Mouse (Mus musculus) lung, embryonic 14.5 days (tissue): ENCODE measurements around the gene Lrpprc. TPM values are rescaled to one million over a fixed set of nuclear protein-coding genes. Genes with fewer than 3 reads are reported as not detected.

Experiments
- ATAC-seq: fragments of 200-750 bp; cut with Nextera tagmentation; 2 replicates; pipeline ENCODE4 v1.8.0; 2017; ENCODE audit warnings: mild to moderate bottlenecking, moderate TSS enrichment, moderate library complexity; ENCODE audit not compliant: insufficient read depth
- DNase-seq: peaks from one replicate; pipeline ENCODE4 v3.0.0-alpha.2; 2015
- H3K27ac ChIP-seq: fragments of 300-500 bp; sonication (generic); 2 replicates; pipeline ENCODE4 v1.5.1; 2014; ENCODE audit warnings: low read depth, mild to moderate bottlenecking, moderate library complexity
- H3K27me3 ChIP-seq: fragments of 300-500 bp; sonication (generic); 2 replicates; pipeline ENCODE4 v1.6.1; 2014; ENCODE audit warnings: low read length, control low read depth; ENCODE audit not compliant: insufficient read depth
- H3K36me3 ChIP-seq: fragments of 300-500 bp; sonication (generic); 2 replicates; pipeline ENCODE4 v1.6.1; 2014; ENCODE audit warnings: control low read depth; ENCODE audit not compliant: insufficient read depth
- H3K4me1 ChIP-seq: fragments of 300-500 bp; sonication (generic); 2 replicates; pipeline ENCODE4 v1.6.1; 2014; ENCODE audit warnings: antibody characterized with exemption, control low read depth; ENCODE audit not compliant: insufficient read depth
- H3K4me2 ChIP-seq: fragments of 300-500 bp; sonication (generic); 2 replicates; pipeline ENCODE4 v1.6.1; 2014; ENCODE audit warnings: mild to moderate bottlenecking
- H3K4me3 ChIP-seq: fragments of 300-500 bp; sonication (generic); 2 replicates; pipeline ENCODE4 v1.5.1; 2014; ENCODE audit warnings: low read depth, low read length
- H3K9ac ChIP-seq: fragments of 300-500 bp; sonication (generic); 2 replicates; pipeline ENCODE4 v1.6.1; 2014
- H3K9me3 ChIP-seq: fragments of 300-500 bp; sonication (generic); 2 replicates; pipeline ENCODE4 v1.6.1; 2016; ENCODE audit warnings: low read depth, low read length, control low read depth
- CTCF ChIP-seq: IDR thresholded peaks from 2 replicates; pipeline ENCODE4 v1.5.1; 2016; ENCODE audit warnings: antibody characterized with exemption, low read depth
- WGBS: fragments of 180-500 bp; shearing (Covaris S2); extraction: QIAGEN DNeasy Blood & Tissue Kit; methylation state at CpG from one replicate; pipeline ENCODE4 v1.1.7; 2014; 5-methylcytosine and 5-hydroxymethylcytosine counted together
- polyA plus RNA-seq: library from polyadenylated mRNA; unstranded; fragments of >200 nt; fragmentation: Nextera tagmentation; extraction: Ambion mirVana; gene quantifications from 2 replicates; pipeline ENCODE4 v1.2.1, GENCODE M21; 2014

Lrpprc gene
- 47.7 and 48.6 TPM in 2 replicates for polyA plus RNA-seq

GRCm38 (mm10) chr17:84790447-84791098 lies at the start of gene Lrpprc:
TSS of gene Lrpprc (minus strand) at chr17:84790789.
- ATAC-seq (peak; percentile 98), DNase-seq (peak; percentile 97)
- Histone ChIP-seq H3K9me3 (no peaks in the 10 kb centered on the region), H3K9ac (peak within 1 kb of the TSS; percentile 85), H3K27me3 (no peaks in the 10 kb centered on the region), H3K27ac (peak within 1 kb of the TSS; percentile 85), H3K4me1 (0 out of 2 replicates have a peak, but pooled peaks cover 3% of the 10 kb centered on the region), H3K36me3 (0 out of 2 replicates have a peak, but pooled peaks cover 5% of the 10 kb centered on the region), H3K4me2 (peak within 1 kb of the TSS; percentile 90), H3K4me3 (peak within 1 kb of the TSS; percentile 98)
- TF ChIP-seq CTCF, result 0 out of 2 replicates have a peak, but pooled peaks have one; percentile 10
- under 1% methylated on average over 51 of the region's 51 CpGs for WGBS

GRCm38 (mm10) chr17:84837780-84838179 lies 47.2 kb upstream of the Lrpprc start:
- 1% methylated on average over 3 of the region's 3 CpGs for WGBS
- H3K4me1 ChIP-seq, result no peaks in the 10 kb centered on the region
- H3K36me3 ChIP-seq, result no peaks in the 10 kb centered on the region
- peak; percentile 81 for TF ChIP-seq CTCF
- ATAC-seq (peak; percentile 47; the same call in 1 of the 2 replicates), DNase-seq (peak; percentile 90)
- H3K9me3 ChIP-seq, result no peaks in the 10 kb centered on the region
- no peak overlapping the region for H3K9ac ChIP-seq
- H3K4me3 ChIP-seq, result no peak overlapping the region
- no peak overlapping the region for H3K4me2 ChIP-seq
- H3K27ac ChIP-seq, result no peak overlapping the region
- no peaks in the 10 kb centered on the region for H3K27me3 ChIP-seq

- Histone ChIP-seq H3K36me3 (no peaks in the 10 kb centered on the region), H3K4me1 (no peaks in the 10 kb centered on the region), H3K4me3 (no peak overlapping the region), H3K9ac (no peak overlapping the region), H3K27ac (no peak overlapping the region), H3K27me3 (no peaks in the 10 kb centered on the region), H3K4me2 (no peak overlapping the region), H3K9me3 (no peaks in the 10 kb centered on the region)
- WGBS, result 69% methylated on average over 9 of the region's 9 CpGs
- ATAC-seq (no peak), DNase-seq (no peak)
- no peak for TF ChIP-seq CTCF
Measured at GRCm38 (mm10) chr17:84835249-84835648, 44.7 kb upstream of the Lrpprc start.

GRCm38 (mm10) chr17:84832346-84832745 lies 41.8 kb upstream of the Lrpprc start:
- no peaks in the 10 kb centered on the region for H3K36me3 ChIP-seq
- no peaks in the 10 kb centered on the region for H3K4me1 ChIP-seq
- no peak overlapping the region for H3K4me3 ChIP-seq
- H3K27ac ChIP-seq, result no peak overlapping the region
- DNase-seq, result no peak
- H3K4me2 ChIP-seq, result no peak overlapping the region
- WGBS, result 63% methylated on average over 8 of the region's 8 CpGs
- no peaks in the 10 kb centered on the region for H3K27me3 ChIP-seq
- no peaks in the 10 kb centered on the region for H3K9me3 ChIP-seq
- ATAC-seq, result no peak
- no peak overlapping the region for H3K9ac ChIP-seq
- TF ChIP-seq CTCF, result no peak

- no peak overlapping the region for H3K27ac ChIP-seq
- TF ChIP-seq CTCF, result no peak
- H3K4me1 ChIP-seq, result no peaks in the 10 kb centered on the region
- H3K9me3 ChIP-seq, result no peaks in the 10 kb centered on the region
- H3K36me3 ChIP-seq, result no peaks in the 10 kb centered on the region
- DNase-seq (no peak), ATAC-seq (no peak)
- H3K4me2 ChIP-seq, result no peak overlapping the region
- no peak overlapping the region for H3K4me3 ChIP-seq
- 91% methylated on average over 6 of the region's 6 CpGs for WGBS
- H3K9ac ChIP-seq, result no peak overlapping the region
- H3K27me3 ChIP-seq, result no peaks in the 10 kb centered on the region
Measured at GRCm38 (mm10) chr17:84828301-84828700, 37.7 kb upstream of the Lrpprc start.

- no peaks in the 10 kb centered on the region for H3K36me3 ChIP-seq
- no peak overlapping the region for H3K9ac ChIP-seq
- ATAC-seq (no peak), DNase-seq (peak; percentile 83)
- H3K4me3 ChIP-seq, result no peak overlapping the region
- H3K27ac ChIP-seq, result no peak overlapping the region
- TF ChIP-seq CTCF, result no peak
- H3K4me1 ChIP-seq, result no peaks in the 10 kb centered on the region
- H3K27me3 ChIP-seq, result no peaks in the 10 kb centered on the region
- H3K9me3 ChIP-seq, result no peaks in the 10 kb centered on the region
- no peak overlapping the region for H3K4me2 ChIP-seq
- WGBS, result 7% methylated on average over 4 of the region's 4 CpGs
Measured at GRCm38 (mm10) chr17:84820603-84821002, 30.0 kb upstream of the Lrpprc start.

GRCm38 (mm10) chr17:84818390-84818789 lies 27.8 kb upstream of the Lrpprc start:
- Histone ChIP-seq H3K9me3 (no peaks in the 10 kb centered on the region), H3K4me3 (no peak overlapping the region), H3K27me3 (no peaks in the 10 kb centered on the region), H3K27ac (no peak overlapping the region), H3K4me2 (no peak overlapping the region), H3K4me1 (no peaks in the 10 kb centered on the region), H3K9ac (no peak overlapping the region), H3K36me3 (no peaks in the 10 kb centered on the region)
- 82% methylated on average over 5 of the region's 5 CpGs for WGBS
- TF ChIP-seq CTCF, result no peak
- ATAC-seq (no peak), DNase-seq (no peak)
